Mouse (Mus musculus): ENCODE measurements at regions not wholly inside any gene's neighbourhood (a gene's known extent, or its start where the extent isn't known, plus 50 kb on each side); places are given as distances from the start of the nearest gene placed in this dataset.
A peak's percentile ranks its signal among the peaks of the same experiment; 100 is the strongest.

- Histone ChIP-seq H3K4me3 (ENCODE audit: insufficient read depth, low read length) (peak overlapping the region; percentile 29; the same call in 1 of the 2 replicates), H3K4me1 (ENCODE audit: control insufficient read depth, insufficient read depth, low read length) (peaks cover 2% of the 10 kb centered on the region; the same call in 1 of the 2 replicates), H3K27ac (ENCODE audit: insufficient read depth, low read length) (peak overlapping the region; percentile 46; the same call in 1 of the 2 replicates)
- TF ChIP-seq POLR2A (IDR thresholded peaks at IDR 0.05; ENCODE audit: extremely low read depth, insufficient read depth, low read length), result no peak
- no peak for TF ChIP-seq CTCF (IDR thresholded peaks at IDR 0.05; ENCODE audit: extremely low read depth, insufficient read depth, low read length)
These were observed 394.1 kb downstream of the Basp1 start for GRCm38 (mm10) chr15:25019352-25019941.

- peaks cover 2% of the 10 kb centered on the region; the same call in 1 of the 2 replicates for H3K4me1 ChIP-seq (ENCODE audit: control insufficient read depth, insufficient read depth, low read length)
- no peak for TF ChIP-seq POLR2A (IDR thresholded peaks at IDR 0.05; ENCODE audit: extremely low read depth, insufficient read depth, low read length)
- no peak for TF ChIP-seq CTCF (IDR thresholded peaks at IDR 0.05; ENCODE audit: extremely low read depth, insufficient read depth, low read length)
- H3K4me3 ChIP-seq (ENCODE audit: insufficient read depth, low read length), result no peak overlapping the region; the same call in 1 of the 2 replicates
- no peak overlapping the region for H3K27ac ChIP-seq (ENCODE audit: insufficient read depth, low read length)
These were observed 394.6 kb downstream of the Basp1 start for GRCm38 (mm10) chr15:25018937-25019336.

GRCm38 (mm10) chr15:25007720-25008119 is 405.8 kb downstream of the Basp1 start:
- no peak for TF ChIP-seq POLR2A (IDR thresholded peaks at IDR 0.05; ENCODE audit: extremely low read depth, insufficient read depth, low read length)
- no peak for TF ChIP-seq CTCF (IDR thresholded peaks at IDR 0.05; ENCODE audit: extremely low read depth, insufficient read depth, low read length)
- Histone ChIP-seq H3K4me1 (ENCODE audit: control insufficient read depth, insufficient read depth, low read length) (no peaks in the 10 kb centered on the region), H3K27ac (ENCODE audit: insufficient read depth, low read length) (no peak overlapping the region), H3K4me3 (ENCODE audit: insufficient read depth, low read length) (no peak overlapping the region)

- Histone ChIP-seq H3K4me1 (ENCODE audit: control insufficient read depth, insufficient read depth, low read length) (no peaks in the 10 kb centered on the region), H3K4me3 (ENCODE audit: insufficient read depth, low read length) (no peak overlapping the region), H3K27ac (ENCODE audit: insufficient read depth, low read length) (no peak overlapping the region)
- TF ChIP-seq POLR2A (IDR thresholded peaks at IDR 0.05; ENCODE audit: extremely low read depth, insufficient read depth, low read length), result no peak
- TF ChIP-seq CTCF (IDR thresholded peaks at IDR 0.05; ENCODE audit: extremely low read depth, insufficient read depth, low read length), result no peak
These were observed 413.4 kb downstream of the Basp1 start for GRCm38 (mm10) chr15:25000171-25000570.

GRCm38 (mm10) chr15:24993325-24993673 is 420.3 kb downstream of the Basp1 start:
- Histone ChIP-seq H3K27ac (ENCODE audit: insufficient read depth, low read length) (no peak overlapping the region), H3K4me3 (ENCODE audit: insufficient read depth, low read length) (no peak overlapping the region)

GRCm38 (mm10) chr15:24992665-24993324 is 420.8 kb downstream of the Basp1 start:
- no peak for TF ChIP-seq POLR2A (IDR thresholded peaks at IDR 0.05; ENCODE audit: extremely low read depth, insufficient read depth, low read length)
- no peak for TF ChIP-seq CTCF (IDR thresholded peaks at IDR 0.05; ENCODE audit: extremely low read depth, insufficient read depth, low read length)
- Histone ChIP-seq H3K4me3 (ENCODE audit: insufficient read depth, low read length) (peak overlapping the region; percentile 10; the same call in 1 of the 2 replicates), H3K4me1 (ENCODE audit: control insufficient read depth, insufficient read depth, low read length) (peaks cover 2% of the 10 kb centered on the region; the same call in 1 of the 2 replicates), H3K27ac (ENCODE audit: insufficient read depth, low read length) (no peak overlapping the region)

More at GRCm38 (mm10) chr15:24993325-24993673, 420.3 kb downstream of the Basp1 start:
- peaks cover 2% of the 10 kb centered on the region; the same call in 1 of the 2 replicates for H3K4me1 ChIP-seq (ENCODE audit: control insufficient read depth, insufficient read depth, low read length)
- TF ChIP-seq POLR2A (IDR thresholded peaks at IDR 0.05; ENCODE audit: extremely low read depth, insufficient read depth, low read length) (no peak), CTCF (IDR thresholded peaks at IDR 0.05; ENCODE audit: extremely low read depth, insufficient read depth, low read length) (no peak)

- TF ChIP-seq CTCF (IDR thresholded peaks at IDR 0.05; ENCODE audit: extremely low read depth, insufficient read depth, low read length) (no peak), POLR2A (IDR thresholded peaks at IDR 0.05; ENCODE audit: extremely low read depth, insufficient read depth, low read length) (no peak)
- H3K4me1 ChIP-seq (ENCODE audit: control insufficient read depth, insufficient read depth, low read length), result peaks cover 2% of the 10 kb centered on the region; the same call in 1 of the 2 replicates
- H3K27ac ChIP-seq (ENCODE audit: insufficient read depth, low read length), result peak overlapping the region; percentile 71; the same call in 1 of the 2 replicates
These were observed 423.3 kb downstream of the Basp1 start for GRCm38 (mm10) chr15:24990082-24990786.

GRCm38 (mm10) chr15:24980841-24981240 is 432.7 kb downstream of the Basp1 start:
- TF ChIP-seq POLR2A (IDR thresholded peaks at IDR 0.05; ENCODE audit: extremely low read depth, insufficient read depth, low read length), result no peak
- TF ChIP-seq CTCF (IDR thresholded peaks at IDR 0.05; ENCODE audit: extremely low read depth, insufficient read depth, low read length), result no peak
- Histone ChIP-seq H3K4me1 (ENCODE audit: control insufficient read depth, insufficient read depth, low read length) (no peaks in the 10 kb centered on the region), H3K4me3 (ENCODE audit: insufficient read depth, low read length) (no peak overlapping the region), H3K27ac (ENCODE audit: insufficient read depth, low read length) (no peak overlapping the region)

More at GRCm38 (mm10) chr15:24990082-24990786, 423.3 kb downstream of the Basp1 start:
- no peak overlapping the region for H3K4me3 ChIP-seq (ENCODE audit: insufficient read depth, low read length)

GRCm38 (mm10) chr15:24972020-24972419 is 441.5 kb downstream of the Basp1 start:
- no peak for TF ChIP-seq POLR2A (IDR thresholded peaks at IDR 0.05; ENCODE audit: extremely low read depth, insufficient read depth, low read length)
- no peak for TF ChIP-seq CTCF (IDR thresholded peaks at IDR 0.05; ENCODE audit: extremely low read depth, insufficient read depth, low read length)
- no peak overlapping the region for H3K4me3 ChIP-seq (ENCODE audit: insufficient read depth, low read length)
- H3K4me1 ChIP-seq (ENCODE audit: control insufficient read depth, insufficient read depth, low read length), result peaks cover 4% of the 10 kb centered on the region; the same call in 1 of the 2 replicates
- no peak overlapping the region for H3K27ac ChIP-seq (ENCODE audit: insufficient read depth, low read length)
